Mouse (Mus musculus) small intestine, adult 2 months (tissue): Measurements from ENCODE around the gene Pitpnc1.

Experiments used
- CTCF ChIP-seq: fragments of 200-500 bp; IDR thresholded peaks from 2 replicates; pipeline ENCODE4 v1.5.1; 2012; ENCODE audit warnings: low read depth, mild to moderate bottlenecking, control low read depth, inconsistent platforms, low read length, moderate library complexity, mixed read lengths; ENCODE audit not compliant: insufficient replicate concordance, insufficient read length; ENCODE audit errors: extremely low read depth
- POLR2A ChIP-seq: fragments of 200-500 bp; IDR thresholded peaks from 2 replicates; pipeline ENCODE4 v1.6.1; 2012; ENCODE audit warnings: low read depth, mild to moderate bottlenecking, control low read depth, inconsistent platforms, low read length, moderate library complexity

- TF ChIP-seq CTCF (no peak), POLR2A (no peak)
These were observed 48.3 kb upstream of the Pitpnc1 start for GRCm38 (mm10) chr11:107518645-107519429.
